Mouse (Mus musculus) liver, postnatal 0 days (tissue): ENCODE results near the gene Bnip3.

Experiments used
- CTCF ChIP-seq: sonication (generic); IDR thresholded peaks from 2 replicates; pipeline ENCODE4 v1.5.1; 2016; ENCODE audit warnings: antibody characterized with exemption, low read depth
- EP300 ChIP-seq: IDR thresholded peaks from 2 replicates; pipeline ENCODE4 v1.6.1; 2016; ENCODE audit warnings: antibody characterized with exemption, low read depth, mild to moderate bottlenecking

DNA sequence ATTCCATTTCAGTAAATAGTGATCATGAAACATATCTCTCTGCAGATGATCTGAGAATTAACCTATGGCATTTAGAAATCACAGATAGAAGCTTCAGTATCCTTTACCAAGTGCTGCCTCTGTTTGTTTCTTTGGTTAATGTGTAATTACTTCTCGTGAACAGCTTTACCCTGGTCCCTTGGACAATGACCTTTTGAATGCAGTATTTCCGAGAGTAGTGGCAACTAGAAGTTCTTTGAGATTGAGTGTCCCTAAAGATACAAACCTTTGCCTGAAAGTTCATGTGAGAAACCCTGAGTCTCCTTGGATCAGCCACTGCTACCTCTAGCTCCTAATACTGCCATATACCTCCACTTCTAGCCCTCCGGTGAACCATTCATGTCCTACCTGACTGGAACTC, 36.4 kb downstream of the Bnip3 start:
- no peak for TF ChIP-seq CTCF
- no peak for TF ChIP-seq EP300
